Mouse (Mus musculus): ENCODE data around the gene Bcar3. TPM values are rescaled to one million over a fixed set of nuclear protein-coding genes. Genes with fewer than 3 reads are reported as not detected.

Gene Bcar3
- polyA plus RNA-seq, 1 experiment from 2014 or later: 33.8 TPM

- no peak for TF ChIP-seq CTCF (IDR thresholded peaks at IDR 0.05; ENCODE audit: low read depth)
- Histone ChIP-seq H3K27ac (ENCODE audit: low read depth, low read length) (no peak overlapping the region), H3K4me2 (replicated peaks; ENCODE audit: low read depth) (no peak overlapping the region), H3K9me3 (ENCODE audit: control insufficient read depth) (no peaks in the 10 kb centered on the region), H3K4me1 (replicated peaks; ENCODE audit: control insufficient read depth, insufficient read depth, low read length) (no peaks in the 10 kb centered on the region), H3K4me3 (ENCODE audit: low read depth, low read length) (no peak overlapping the region), H3K27me3 (replicated peaks; ENCODE audit: control insufficient read depth, insufficient read depth, low read length) (no peaks in the 10 kb centered on the region), H3K36me3 (ENCODE audit: control insufficient read depth, insufficient read depth) (no peaks in the 10 kb centered on the region), H3K9ac (ENCODE audit: low read depth, low read length) (no peak overlapping the region)
- WGBS: 61% methylated on average over 9 of the region's 9 CpGs
- ATAC-seq: no peak
These were observed 7.3 kb downstream of the Bcar3 start for GRCm38 (mm10) chr3:122300983-122301919.

GRCm38 (mm10) chr3:122304560-122304959 lies 10.6 kb downstream of the Bcar3 start:
- no peak for ATAC-seq
- Histone ChIP-seq H3K9me3 (ENCODE audit: control insufficient read depth) (no peaks in the 10 kb centered on the region), H3K4me3 (ENCODE audit: low read depth, low read length) (no peak overlapping the region), H3K9ac (ENCODE audit: low read depth, low read length) (no peak overlapping the region), H3K4me1 (replicated peaks; ENCODE audit: control insufficient read depth, insufficient read depth, low read length) (no peaks in the 10 kb centered on the region), H3K27me3 (replicated peaks; ENCODE audit: control insufficient read depth, insufficient read depth, low read length) (no peaks in the 10 kb centered on the region), H3K27ac (ENCODE audit: low read depth, low read length) (no peak overlapping the region), H3K4me2 (replicated peaks; ENCODE audit: low read depth) (no peak overlapping the region), H3K36me3 (ENCODE audit: control insufficient read depth, insufficient read depth) (no peaks in the 10 kb centered on the region)
- no peak for TF ChIP-seq CTCF (IDR thresholded peaks at IDR 0.05; ENCODE audit: low read depth)
- WGBS: 84% methylated on average over 4 of the region's 4 CpGs

- H3K4me3 ChIP-seq (ENCODE audit: low read depth, low read length): no peak overlapping the region
- H3K9ac ChIP-seq (ENCODE audit: low read depth, low read length): no peak overlapping the region
- TF ChIP-seq CTCF (IDR thresholded peaks at IDR 0.05; ENCODE audit: low read depth): no peak
- H3K27ac ChIP-seq (ENCODE audit: low read depth, low read length): no peak overlapping the region
- H3K4me1 ChIP-seq (replicated peaks; ENCODE audit: control insufficient read depth, insufficient read depth, low read length): no peaks in the 10 kb centered on the region
- no peaks in the 10 kb centered on the region for H3K36me3 ChIP-seq (ENCODE audit: control insufficient read depth, insufficient read depth)
- no peak overlapping the region for H3K4me2 ChIP-seq (replicated peaks; ENCODE audit: low read depth)
- no peaks in the 10 kb centered on the region for H3K9me3 ChIP-seq (ENCODE audit: control insufficient read depth)
- no peak for ATAC-seq
- H3K27me3 ChIP-seq (replicated peaks; ENCODE audit: control insufficient read depth, insufficient read depth, low read length): no peaks in the 10 kb centered on the region
- 46% methylated on average over 4 of the region's 4 CpGs for WGBS
These were observed 14.1 kb downstream of the Bcar3 start for GRCm38 (mm10) chr3:122307894-122308671.

- H3K36me3 ChIP-seq (ENCODE audit: control insufficient read depth, insufficient read depth): no peaks in the 10 kb centered on the region
- no peak for ATAC-seq
- no peak overlapping the region for H3K4me2 ChIP-seq (replicated peaks; ENCODE audit: low read depth)
- no peaks in the 10 kb centered on the region for H3K27me3 ChIP-seq (replicated peaks; ENCODE audit: control insufficient read depth, insufficient read depth, low read length)
- 31% methylated on average over 6 of the region's 6 CpGs for WGBS
- no peak for TF ChIP-seq CTCF (IDR thresholded peaks at IDR 0.05; ENCODE audit: low read depth)
- H3K9ac ChIP-seq (ENCODE audit: low read depth, low read length): no peak overlapping the region
- no peaks in the 10 kb centered on the region for H3K9me3 ChIP-seq (ENCODE audit: control insufficient read depth)
- H3K4me1 ChIP-seq (replicated peaks; ENCODE audit: control insufficient read depth, insufficient read depth, low read length): 0 out of 2 replicates have a peak, but pooled peaks cover 3% of the 10 kb centered on the region
- H3K4me3 ChIP-seq (ENCODE audit: low read depth, low read length): no peak overlapping the region
- H3K27ac ChIP-seq (ENCODE audit: low read depth, low read length): no peak overlapping the region
These were observed 15.0 kb downstream of the Bcar3 start for GRCm38 (mm10) chr3:122308981-122309380.

- Histone ChIP-seq H3K9ac (ENCODE audit: low read depth, low read length) (no peak overlapping the region), H3K27me3 (replicated peaks; ENCODE audit: control insufficient read depth, insufficient read depth, low read length) (no peaks in the 10 kb centered on the region), H3K27ac (ENCODE audit: low read depth, low read length) (no peak overlapping the region), H3K36me3 (ENCODE audit: control insufficient read depth, insufficient read depth) (no peaks in the 10 kb centered on the region), H3K4me3 (ENCODE audit: low read depth, low read length) (no peak overlapping the region), H3K4me1 (replicated peaks; ENCODE audit: control insufficient read depth, insufficient read depth, low read length) (0 out of 2 replicates have a peak, but pooled peaks cover 3% of the 10 kb centered on the region), H3K9me3 (ENCODE audit: control insufficient read depth) (no peaks in the 10 kb centered on the region), H3K4me2 (replicated peaks; ENCODE audit: low read depth) (no peak overlapping the region)
- 18% methylated on average over 2 of the region's 2 CpGs for WGBS
- peak; percentile 98 for TF ChIP-seq CTCF (IDR thresholded peaks at IDR 0.05; ENCODE audit: low read depth)
- ATAC-seq: peak; percentile 20; the same call in 1 of the 2 replicates
These were observed 18.1 kb downstream of the Bcar3 start for GRCm38 (mm10) chr3:122312078-122312477.

Measured in intestine, postnatal 0 days (tissue).